Mouse (Mus musculus): ENCODE measurements around the gene Ptgdr. TPM values are rescaled to one million over a fixed set of nuclear protein-coding genes. Genes with fewer than 3 reads are reported as not detected.
"Not testable (repeated sequence)": the region's sequence is repeated elsewhere in the genome, so short reads cannot be mapped to it uniquely, and the experiment has no call there.

Ptgdr gene
- polyA plus RNA-seq, 1 experiment from 2014 or later, result 0.10 TPM

GRCm38 (mm10) chr14:44827736-44828135, 31.4 kb downstream of the Ptgdr start:
- H3K9ac ChIP-seq (replicated peaks; ENCODE audit: low read depth), result no peak overlapping the region
- H3K36me3 ChIP-seq (ENCODE audit: insufficient read depth, low read length), result no peaks in the 10 kb centered on the region
- H3K9me3 ChIP-seq (ENCODE audit: low read length), result no peaks in the 10 kb centered on the region
- H3K27me3 ChIP-seq (replicated peaks; ENCODE audit: insufficient read depth, low read length), result no peaks in the 10 kb centered on the region
- TF ChIP-seq EP300 (IDR thresholded peaks at IDR 0.05), result no peak
- no peak for DNase-seq (ENCODE audit: low spot score)
- H3K4me2 ChIP-seq (replicated peaks; ENCODE audit: low read depth, low read length), result no peak overlapping the region
- no peaks in the 10 kb centered on the region for H3K4me1 ChIP-seq (ENCODE audit: insufficient read depth, low read depth, low read length)
- H3K4me3 ChIP-seq (ENCODE audit: low read depth, low read length), result no peak overlapping the region
- WGBS, result 57% methylated on average over 4 of the region's 4 CpGs
- no peak overlapping the region for H3K27ac ChIP-seq (ENCODE audit: low read length)
- ATAC-seq, result no peak

GRCm38 (mm10) chr14:44821177-44822057, 37.8 kb downstream of the Ptgdr start:
- H3K9ac ChIP-seq (replicated peaks; ENCODE audit: low read depth), result no peak overlapping the region
- ATAC-seq, result peak; percentile 56
- no peak overlapping the region for H3K4me2 ChIP-seq (replicated peaks; ENCODE audit: low read depth, low read length)
- H3K36me3 ChIP-seq (ENCODE audit: insufficient read depth, low read length), result no peaks in the 10 kb centered on the region
- no peaks in the 10 kb centered on the region for H3K27me3 ChIP-seq (replicated peaks; ENCODE audit: insufficient read depth, low read length)
- DNase-seq (ENCODE audit: low spot score), result peak; percentile 32
- TF ChIP-seq EP300 (IDR thresholded peaks at IDR 0.05) (no peak), CTCF (IDR thresholded peaks at IDR 0.05) (no peak)
- no peak overlapping the region for H3K27ac ChIP-seq (ENCODE audit: low read length)
- H3K4me3 ChIP-seq (ENCODE audit: low read depth, low read length), result no peak overlapping the region
- H3K4me1 ChIP-seq (ENCODE audit: insufficient read depth, low read depth, low read length), result no peaks in the 10 kb centered on the region
- WGBS, result 55% methylated on average over 7 of the region's 7 CpGs
- no peaks in the 10 kb centered on the region for H3K9me3 ChIP-seq (ENCODE audit: low read length)

GRCm38 (mm10) chr14:44813152-44813551, 46.0 kb downstream of the Ptgdr start:
- H3K4me2 ChIP-seq (replicated peaks; ENCODE audit: low read depth, low read length); H3K36me3 ChIP-seq (ENCODE audit: insufficient read depth, low read length); H3K9me3 ChIP-seq (ENCODE audit: low read length); H3K9ac ChIP-seq (replicated peaks; ENCODE audit: low read depth); H3K4me3 ChIP-seq (ENCODE audit: low read depth, low read length); DNase-seq (ENCODE audit: low spot score); ATAC-seq; H3K27me3 ChIP-seq (replicated peaks; ENCODE audit: insufficient read depth, low read length); H3K4me1 ChIP-seq (ENCODE audit: insufficient read depth, low read depth, low read length); H3K27ac ChIP-seq (ENCODE audit: low read length): not testable (repeated sequence)

Other genes starting within 250 kb of the Ptgdr start
- gene Gm5624, start 231.4 kb downstream of the Ptgdr start, polyA plus RNA-seq (2015; fragmentation: Nextera tagmentation; extraction: Ambion mirVana), result not detected in 2 replicates
- not detected in 2 replicates for gene Gm8257, start 152.9 kb downstream of the Ptgdr start, polyA plus RNA-seq (2015; fragmentation: Nextera tagmentation; extraction: Ambion mirVana)
- gene Gm8267, start 109.0 kb downstream of the Ptgdr start, polyA plus RNA-seq (2015; fragmentation: Nextera tagmentation; extraction: Ambion mirVana), result not detected in 2 replicates
- 13.6 and 13.9 TPM in 2 replicates for gene Ptger2, start 128.8 kb upstream of the Ptgdr start, polyA plus RNA-seq (2015; fragmentation: Nextera tagmentation; extraction: Ambion mirVana)